Mouse (Mus musculus) mouse trophoblast stem cell (cell line): ENCODE data around the gene Gas7.

Experiments used
- in situ Hi-C, 2 experiments: fragments of 300-500 bp; cut with MseI, MboI; formaldehyde crosslinking; loops; 2 replicates in 1 of 2; 3 replicates in 1 of 2; pipeline ENCODE4 v1.15.1; 2025

The Gas7 gene

DNA sequence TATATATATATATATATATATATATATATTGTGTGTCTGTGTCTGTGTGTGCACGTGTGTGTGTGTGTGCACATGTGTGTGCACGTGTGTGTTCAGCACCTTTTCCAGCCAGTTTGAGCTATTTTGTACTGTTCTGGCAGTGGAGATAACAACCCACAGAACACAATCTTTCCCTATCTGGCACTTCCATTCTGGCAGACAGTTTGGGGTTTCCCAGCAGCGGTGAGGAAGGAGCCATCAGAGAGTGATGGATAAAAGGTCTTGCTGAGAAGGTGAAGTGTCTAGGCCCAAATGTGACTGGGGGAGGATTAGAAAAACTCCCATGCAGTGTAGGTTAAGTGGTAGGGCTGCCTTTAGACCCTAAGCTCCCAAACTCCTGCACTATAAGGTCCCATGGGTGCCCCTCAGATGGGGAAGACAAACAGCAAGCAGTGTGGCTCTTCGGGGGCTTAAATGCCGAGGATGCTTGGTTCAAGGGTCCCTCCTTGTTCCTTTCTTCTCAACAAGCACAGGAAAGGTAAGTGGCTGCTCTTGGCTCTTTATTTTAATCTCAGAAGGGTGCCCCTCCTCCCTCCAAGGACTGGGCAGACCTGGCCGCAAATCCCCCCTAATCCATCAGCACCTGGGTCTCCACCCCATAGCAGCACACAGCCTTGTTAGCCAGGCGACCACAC is 239.6 kb downstream of the Gas7 start, which contains the start of gene Rcvrn:
Rcvrn (plus strand) TSS at position 624 of the 674 bp plus-strand sequence.
- in situ Hi-C loops, result no loop called here

GRCm38 (mm10) chr11:67712976-67713375 is 257.7 kb downstream of the Gas7 start:
- in situ Hi-C loops, result no loop called here

GRCm38 (mm10) chr11:67715382-67715781 is 260.1 kb downstream of the Gas7 start:
- in situ Hi-C loops, result no loop called here

DNA sequence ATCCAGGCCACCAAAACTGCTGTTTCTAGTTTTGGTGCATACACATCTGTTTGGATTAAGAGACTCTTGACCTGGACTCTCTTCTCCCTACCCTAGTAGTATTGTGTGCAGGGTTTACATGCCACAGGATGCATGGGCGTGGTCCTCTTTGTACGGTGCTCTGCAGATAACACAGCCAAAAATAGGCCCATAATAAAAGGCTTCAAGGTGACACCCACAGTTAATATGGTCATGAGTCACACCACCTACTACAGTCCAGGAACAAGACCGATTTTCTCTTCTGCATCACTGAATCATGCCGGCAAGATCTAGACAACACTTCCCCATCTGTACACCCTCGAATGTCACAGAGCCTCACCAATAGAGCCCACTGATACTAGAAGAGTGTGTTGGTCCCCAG is 266.2 kb downstream of the Gas7 start:
- in situ Hi-C loops, result no loop called here

DNA sequence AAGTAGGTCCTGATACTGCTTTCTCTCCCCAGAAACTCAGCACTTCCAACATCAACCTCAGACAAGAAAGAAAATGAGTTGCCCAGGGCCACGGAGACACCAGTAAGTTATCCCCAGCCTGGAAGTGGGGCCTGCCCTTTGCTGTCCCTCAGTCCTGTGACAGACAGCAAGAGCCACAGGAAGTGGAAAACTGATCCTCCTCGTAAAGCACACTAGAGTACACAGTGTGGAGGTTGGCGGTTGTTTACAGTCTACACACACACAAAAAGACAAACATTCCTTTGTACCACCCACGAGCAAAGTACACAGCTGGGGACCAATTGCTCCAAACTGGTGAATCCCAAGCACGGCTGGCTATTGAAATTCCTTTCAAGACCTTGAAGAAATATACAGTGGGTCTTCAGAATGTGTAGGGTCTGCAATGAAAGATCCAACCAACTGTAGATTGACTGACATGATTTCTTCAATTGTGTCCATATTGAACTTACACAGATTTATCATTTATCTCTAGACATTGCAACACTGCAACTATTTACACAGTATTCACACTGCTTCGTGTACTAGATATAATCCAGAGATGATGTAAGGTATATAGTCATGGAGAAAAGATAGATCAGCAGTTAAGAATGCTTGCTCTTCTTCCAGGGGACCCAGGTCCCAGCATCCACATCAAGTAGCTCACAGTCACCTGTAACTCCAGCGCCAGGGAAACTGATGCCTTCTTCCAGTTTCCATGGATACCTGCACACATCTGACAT is 267.3 kb downstream of the Gas7 start:
- in situ Hi-C loops, result no loop called here

- in situ Hi-C loops, result no loop called here
Measured at GRCm38 (mm10) chr11:67723231-67724013, 268.2 kb downstream of the Gas7 start.

- in situ Hi-C loops, result no loop called here
Measured at GRCm38 (mm10) chr11:67727095-67727494, 271.9 kb downstream of the Gas7 start.

DNA sequence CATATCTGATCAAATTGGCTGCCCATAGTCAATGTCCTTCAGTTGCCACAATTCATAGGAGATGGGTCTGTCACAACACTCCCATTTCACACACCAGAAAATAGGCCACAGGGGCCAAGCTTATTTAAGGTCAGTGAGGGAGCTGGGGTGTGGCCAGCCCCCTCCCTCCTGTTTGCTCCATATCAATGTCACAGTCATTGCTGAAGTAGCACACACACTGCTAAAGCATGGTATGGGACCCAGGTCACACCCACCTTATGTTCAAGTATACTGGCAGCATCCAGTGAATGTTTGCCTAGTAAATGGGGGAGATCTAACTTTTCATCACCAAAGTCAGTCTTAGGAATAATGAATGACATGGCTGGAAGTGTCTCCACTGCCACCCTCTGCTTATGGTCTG is 273.5 kb downstream of the Gas7 start:
- in situ Hi-C loops, result no loop called here

DNA sequence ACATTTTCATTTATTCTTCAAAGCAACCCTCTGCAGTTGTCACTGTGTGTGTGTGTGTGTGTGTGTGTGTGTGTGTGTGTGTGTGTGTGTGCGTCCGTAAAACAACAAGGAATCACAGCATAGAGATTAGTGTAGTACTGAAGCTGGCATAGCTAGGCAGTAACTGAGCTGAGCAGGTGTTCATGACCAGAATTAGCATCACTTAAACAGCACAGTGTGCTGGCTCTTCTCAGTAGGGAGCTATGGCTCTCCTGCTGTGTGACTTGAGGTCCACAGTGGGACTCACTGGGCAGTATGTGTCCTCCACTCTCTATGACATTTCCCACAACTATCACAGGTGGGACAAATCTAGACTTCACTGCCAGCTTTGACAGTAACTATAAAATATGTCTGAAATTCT is 275.8 kb downstream of the Gas7 start:
- in situ Hi-C loops, result no loop called here

DNA sequence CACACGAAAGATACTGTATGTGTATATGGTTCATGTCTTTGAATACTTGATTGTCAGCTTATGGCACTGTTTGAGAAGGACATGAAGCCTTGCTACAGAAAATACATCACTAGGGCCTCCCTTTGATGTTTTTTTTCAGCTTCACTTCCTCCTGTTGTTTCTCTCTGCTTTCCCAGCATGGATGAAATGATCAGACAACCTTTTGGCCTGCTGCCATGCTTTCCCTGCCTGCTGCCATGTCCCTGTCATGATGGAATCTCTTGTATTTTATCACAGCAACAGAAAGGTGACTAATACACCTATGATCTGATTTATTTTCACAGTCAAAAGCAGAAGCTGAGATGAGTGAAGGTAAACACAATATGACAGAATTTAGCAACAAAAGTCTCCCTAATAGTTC is 278.5 kb downstream of the Gas7 start:
- in situ Hi-C loops, result no loop called here

DNA sequence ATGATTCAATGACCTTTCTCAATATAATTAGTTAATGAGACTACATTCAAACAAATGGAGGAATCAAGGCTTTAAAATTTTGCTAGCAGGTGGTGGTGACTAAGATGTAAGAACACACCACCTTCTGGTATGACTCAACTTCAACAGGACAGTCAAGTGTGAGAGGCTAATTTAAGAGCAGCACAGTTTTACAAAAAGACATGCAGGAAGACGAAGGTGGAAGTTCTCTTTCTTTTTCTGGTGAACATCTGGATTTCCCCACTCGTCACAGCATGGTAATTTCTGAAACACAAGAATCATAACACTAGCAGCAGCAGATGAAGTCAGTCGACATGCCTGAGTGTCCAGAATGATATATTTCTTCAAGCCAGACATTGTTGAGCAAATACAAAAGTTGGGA is 279.4 kb downstream of the Gas7 start:
- in situ Hi-C loops, result no loop called here

- in situ Hi-C loops, result no loop called here
Measured at GRCm38 (mm10) chr11:67738345-67738744, 283.1 kb downstream of the Gas7 start.
